Mouse (Mus musculus): ENCODE measurements around the gene Slamf9. TPM values are rescaled to one million over a fixed set of nuclear protein-coding genes. Genes with fewer than 3 reads are reported as not detected.

The Slamf9 gene
- polyA plus RNA-seq (2015; fragmentation: Nextera tagmentation; extraction: Ambion mirVana), result 0.53 and 0.75 TPM in 2 replicates

DNA sequence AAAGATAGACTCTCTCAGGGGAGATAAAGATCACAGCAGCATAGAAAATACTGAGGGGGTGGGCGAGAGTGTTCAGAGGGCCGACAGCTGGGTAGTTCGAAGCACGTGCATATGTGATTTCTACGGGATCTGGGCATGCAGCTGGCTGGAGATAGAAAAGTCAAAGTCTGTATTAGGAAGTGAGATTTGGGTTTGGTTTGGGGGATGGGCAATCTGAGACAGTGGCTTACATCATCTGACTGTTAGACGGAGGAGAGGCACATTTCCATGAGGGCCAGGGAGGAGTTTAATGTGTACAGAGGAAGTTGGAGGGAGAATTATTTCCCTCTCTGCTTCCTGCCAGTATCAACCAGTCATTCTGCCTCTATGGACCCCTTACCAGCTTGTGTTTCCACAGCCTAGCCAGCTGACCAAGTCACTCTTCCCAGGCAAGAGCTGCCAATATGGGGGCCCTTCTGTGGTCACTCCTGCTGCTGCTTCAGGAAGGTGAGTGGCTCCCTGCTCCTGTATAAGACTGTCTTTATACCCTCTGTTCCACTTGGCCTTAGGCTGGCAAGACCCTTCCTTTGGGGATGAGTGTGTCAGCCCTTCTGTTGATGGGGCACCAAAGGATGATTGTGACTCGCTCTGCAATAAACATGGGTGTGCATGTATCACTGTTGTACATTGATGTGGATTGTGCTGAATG lies at the start of gene Slamf9:
Gene Slamf9 (plus strand): TSS at position 305 of the 688 bp plus-strand sequence.

DNA sequence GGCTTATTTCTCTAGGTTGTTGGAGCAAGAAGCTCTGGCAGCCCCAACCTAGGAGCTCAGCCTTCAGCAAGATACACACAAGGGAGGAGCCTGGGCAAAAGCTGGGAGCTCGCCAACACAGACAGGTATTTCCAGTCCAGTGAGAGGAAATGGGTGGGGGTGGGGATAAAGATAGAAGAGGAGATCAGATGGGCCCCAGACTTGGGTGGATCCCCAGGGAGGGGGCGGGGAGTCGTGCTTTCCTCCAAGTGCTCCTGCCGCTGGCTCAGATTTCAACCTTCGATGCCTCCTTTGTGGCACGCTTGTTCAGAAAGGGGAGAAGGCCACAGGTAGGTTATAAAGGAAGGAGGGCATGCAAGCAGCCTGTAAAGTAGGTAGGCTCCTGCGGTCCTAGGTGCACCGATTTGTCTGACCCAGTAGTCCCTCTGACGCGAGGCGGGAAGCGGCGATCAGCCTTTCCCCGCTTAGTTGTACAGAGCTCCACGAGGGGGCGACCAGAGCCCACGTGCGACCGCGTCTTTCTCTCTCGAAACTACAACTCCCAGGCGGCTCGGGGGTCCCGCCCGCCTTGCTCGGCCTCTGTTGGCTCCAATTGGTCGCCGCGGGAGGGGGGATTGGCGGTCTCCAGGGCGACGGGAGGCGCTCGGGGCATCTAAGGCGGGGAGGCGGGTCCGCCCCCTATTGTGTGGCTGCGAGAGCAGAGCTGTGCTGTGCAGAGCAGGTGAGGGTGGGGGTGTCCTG lies 6.6 kb downstream of the Slamf9 start, which contains the start of gene Igsf9:
Gene Igsf9 (plus strand): TSS at position 249 of the 741 bp plus-strand sequence.

DNA sequence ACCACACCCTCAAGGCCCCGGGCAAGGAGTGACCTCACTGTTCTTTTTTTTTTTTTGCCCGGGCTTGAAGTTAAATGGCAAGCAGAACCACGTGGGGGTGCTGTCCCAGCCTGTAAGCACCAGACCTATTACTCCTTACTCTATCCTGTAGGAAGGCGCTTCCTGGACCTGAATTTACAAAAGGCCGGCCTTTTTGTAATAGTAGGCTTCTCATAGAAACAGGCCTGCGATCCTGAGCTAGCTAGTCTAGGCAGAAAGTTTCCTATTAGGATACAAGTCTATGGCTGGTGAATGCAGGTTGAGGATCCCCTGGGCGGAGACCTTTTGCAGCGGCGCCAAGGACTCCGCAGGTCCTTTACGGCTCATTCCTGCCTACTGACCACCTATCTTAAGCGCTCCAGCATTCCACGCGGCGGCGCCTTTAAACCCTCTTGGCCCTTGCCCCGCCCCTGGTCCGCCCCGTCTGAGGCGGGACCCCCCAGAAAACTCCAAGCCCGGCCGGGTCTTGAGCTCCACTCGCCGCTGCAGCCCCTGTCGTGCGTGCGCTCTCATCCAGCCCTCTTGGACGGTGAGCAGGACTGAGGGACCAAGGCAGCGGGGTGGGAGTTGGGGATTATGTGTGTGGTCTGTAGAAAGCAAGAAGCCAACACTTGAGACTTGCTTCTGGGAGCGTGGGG lies 24.7 kb downstream of the Slamf9 start, which contains the start of gene Tagln2:
Gene Tagln2 (plus strand): TSS at position 283 of the 677 bp plus-strand sequence.

DNA sequence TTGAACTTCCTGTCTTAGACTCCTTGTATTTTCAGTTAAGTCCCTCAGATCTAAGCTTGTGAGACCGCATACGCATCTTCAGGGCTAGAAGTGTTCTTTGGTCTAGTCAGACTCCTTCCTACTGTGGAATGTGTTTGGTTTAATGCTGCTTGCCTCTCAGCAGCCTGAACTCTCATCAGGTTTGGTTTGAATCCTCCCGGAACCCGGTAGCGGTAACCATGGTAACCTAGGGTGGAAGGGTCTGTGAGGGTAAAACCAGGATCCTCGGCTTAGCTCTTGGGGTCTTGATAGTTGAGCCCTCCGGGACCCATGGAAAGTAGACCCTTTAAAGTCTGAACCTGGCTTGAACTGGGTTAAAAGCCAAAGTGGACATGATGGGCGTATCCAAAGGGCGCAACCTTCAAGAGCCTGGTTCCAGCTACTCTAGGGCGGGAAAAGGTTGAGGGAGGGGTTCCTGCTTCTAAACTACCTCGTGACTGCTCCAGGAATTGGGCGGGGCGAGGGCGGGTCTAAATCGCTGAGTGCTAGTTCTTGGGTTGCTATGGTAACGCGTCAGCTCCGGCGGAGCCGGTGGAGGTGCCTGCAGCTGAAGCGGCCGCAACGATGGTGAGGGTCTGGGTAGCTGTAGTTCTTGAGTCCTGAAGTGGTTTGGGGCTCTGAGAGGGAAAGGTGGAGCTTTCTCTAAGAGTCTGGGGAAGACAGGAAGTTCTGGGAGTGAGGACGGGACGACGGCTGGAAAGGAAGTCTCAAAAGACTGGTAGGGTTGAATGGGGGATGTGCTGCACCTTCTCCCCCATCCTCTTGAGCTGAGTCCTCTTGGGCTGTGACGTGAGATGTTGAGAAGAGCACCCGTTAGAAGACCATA lies 45.6 kb downstream of the Slamf9 start, which contains the start of gene Cfap45:
Gene Cfap45 (plus strand): TSS at position 226 of the 865 bp plus-strand sequence.

Other genes with a start within 250 kb of the Slamf9 start
- 0.04 TPM in 1 of 2 replicates, not detected in the other for gene Atp1a4, start 216.9 kb upstream of the Slamf9 start, polyA plus RNA-seq (2015; fragmentation: Nextera tagmentation; extraction: Ambion mirVana)
- gene Igsf8, start 213.7 kb upstream of the Slamf9 start, polyA plus RNA-seq (2015; fragmentation: Nextera tagmentation; extraction: Ambion mirVana), result 101 and 117 TPM in 2 replicates
- 146 and 149 TPM in 2 replicates for gene Atp1a2, start 177.3 kb upstream of the Slamf9 start, polyA plus RNA-seq (2015; fragmentation: Nextera tagmentation; extraction: Ambion mirVana)
- 4.0 and 5.0 TPM in 2 replicates for gene Kcnj9, start 146.0 kb upstream of the Slamf9 start, polyA plus RNA-seq (2015; fragmentation: Nextera tagmentation; extraction: Ambion mirVana)
- gene Kcnj10, start 134.1 kb upstream of the Slamf9 start, polyA plus RNA-seq (2015; fragmentation: Nextera tagmentation; extraction: Ambion mirVana), result 7.6 and 8.6 TPM in 2 replicates
- gene Pigm, start 98.8 kb upstream of the Slamf9 start, polyA plus RNA-seq (2015; fragmentation: Nextera tagmentation; extraction: Ambion mirVana), result 3.2 and 3.4 TPM in 2 replicates
- 10.1 and 13.0 TPM in 2 replicates for gene Igsf9, start 6.4 kb downstream of the Slamf9 start, polyA plus RNA-seq (2015; fragmentation: Nextera tagmentation; extraction: Ambion mirVana)
- 120 and 130 TPM in 2 replicates for gene Tagln2, start 24.7 kb downstream of the Slamf9 start, polyA plus RNA-seq (2015; fragmentation: Nextera tagmentation; extraction: Ambion mirVana)
- 3.4 and 4.2 TPM in 2 replicates for gene Cfap45, start 45.4 kb downstream of the Slamf9 start, polyA plus RNA-seq (2015; fragmentation: Nextera tagmentation; extraction: Ambion mirVana)
- gene Vsig8, start 80.6 kb downstream of the Slamf9 start, polyA plus RNA-seq (2015; fragmentation: Nextera tagmentation; extraction: Ambion mirVana), result 3.5 and 4.2 TPM in 2 replicates
- gene Slamf8, start 115.2 kb downstream of the Slamf9 start, polyA plus RNA-seq (2015; fragmentation: Nextera tagmentation; extraction: Ambion mirVana), result 0.12 TPM in 1 of 2 replicates, not detected in the other
- 0.23 TPM in 1 of 2 replicates, not detected in the other for gene Fcrl6, start 127.2 kb downstream of the Slamf9 start, polyA plus RNA-seq (2015; fragmentation: Nextera tagmentation; extraction: Ambion mirVana)
- gene Dusp23, start 157.6 kb downstream of the Slamf9 start, polyA plus RNA-seq (2015; fragmentation: Nextera tagmentation; extraction: Ambion mirVana), result 15.4 and 16.2 TPM in 2 replicates
- 0.28 and 0.39 TPM in 2 replicates for gene Crp, start 222.7 kb downstream of the Slamf9 start, polyA plus RNA-seq (2015; fragmentation: Nextera tagmentation; extraction: Ambion mirVana)

Measured in neural tube, postnatal 0 days (tissue).